13 mouse cellular contexts compared by ENCODE assay signal in the genomic region with DNA sequence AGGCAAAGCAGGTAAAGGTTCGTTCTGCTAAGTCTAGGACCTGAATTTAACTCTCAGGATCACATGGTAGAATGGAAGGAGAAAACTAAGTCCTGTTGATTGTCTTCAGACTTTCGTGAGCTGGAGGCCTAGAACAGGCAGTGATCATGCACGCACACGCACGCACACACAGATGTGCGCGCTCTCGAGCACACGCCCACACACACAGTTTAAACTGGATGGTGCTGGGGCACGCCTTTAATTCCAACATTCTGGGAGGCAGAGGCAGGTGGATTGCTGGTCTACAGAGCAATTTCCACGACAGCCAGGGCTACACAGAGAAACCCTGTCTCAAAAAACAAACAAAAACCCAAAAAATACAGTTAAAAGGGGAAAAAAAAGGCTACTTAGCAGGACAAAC. TPM values are rescaled to one million over a fixed set of nuclear protein-coding genes. Genes with fewer than 3 reads are reported as not detected.
DNase-seq lines count a peak whose midpoint lies in the region; ATAC-seq lines count a peak whose summit lies in the region.
"Had no signal": no experiment of that assay in that cellular context is flagged by ENCODE, and none has a peak within 500 bp of the region (broad histone marks: within the 10 kb centered on the region; RNA-seq: fewer than 3 reads in every experiment).

No protein-coding gene starts in this region.

- H3K9me3 ChIP-seq in kidney, embryonic 16.5 days (ENCODE audit: low read length) = no peaks in the 10 kb centered on the region
- H3K9me3 ChIP-seq in limb, embryonic 10.5 days (replicated peaks) = no peaks in the 10 kb centered on the region

- no peaks in the 10 kb centered on the region for H3K27me3 ChIP-seq in kidney, embryonic 16.5 days (ENCODE audit: insufficient read depth, low read length)
- H3K27me3 ChIP-seq in limb, embryonic 10.5 days (ENCODE audit: low read depth, poor library complexity, severe bottlenecking) = no peaks in the 10 kb centered on the region

- no peak overlapping the region for H3K4me2 ChIP-seq in kidney, embryonic 16.5 days (replicated peaks; ENCODE audit: low read depth, low read length)

- peak overlapping the region; percentile 94 for H3K27ac ChIP-seq in kidney, embryonic 16.5 days (ENCODE audit: low read length)
- peak overlapping the region; percentile 56; the same call in 1 of the 2 replicates for H3K27ac ChIP-seq in limb, embryonic 10.5 days

- no peak for ATAC-seq in kidney, embryonic 16.5 days (ENCODE audit: low FRiP score, low TSS enrichment)
- ATAC-seq: activated CD4-positive, CD25-positive, alpha-beta regulatory T cell, adult 4 months; hindbrain, embryonic 16.5 days had no signal

- no peak for DNase-seq in kidney, postnatal 4 days
- peak; percentile 62 for DNase-seq in ES-CJ7 (ENCODE audit: low read depth, low spot score)
- DNase-seq in ZHBTc4 (ENCODE audit: low read depth, low spot score) = peak; percentile 74
- DNase-seq in limb, embryonic 10.5 days (ENCODE audit: low spot score) = no peak
- no peak for DNase-seq in urinary bladder, postnatal 4 days (ENCODE audit: low spot score in 2 of 2)
- no peak for DNase-seq in retina, embryonic 14.5 days (ENCODE audit: low spot score)
- no peak for DNase-seq in gastrocnemius, adult 18-20 months (ENCODE audit: low spot score)
- DNase-seq: cerebellum, postnatal 14 days; heart, adult 11 months had no signal

- H3K4me3 ChIP-seq in kidney, embryonic 16.5 days (ENCODE audit: low read length) = no peak overlapping the region
- no peak overlapping the region for H3K4me3 ChIP-seq in limb, embryonic 10.5 days

- peaks cover 43% of the 10 kb centered on the region for H3K4me1 ChIP-seq in kidney, embryonic 16.5 days (ENCODE audit: insufficient read depth, low read length)
- peaks cover 24% of the 10 kb centered on the region; the same call in 1 of the 2 replicates for H3K4me1 ChIP-seq in limb, embryonic 10.5 days

- 77% methylated on average over 11 of the region's 11 CpGs for WGBS in kidney, embryonic 16.5 days
- WGBS in limb, embryonic 10.5 days = 86% methylated on average over 11 of the region's 11 CpGs

- peak overlapping the region; percentile 35 for H3K9ac ChIP-seq in kidney, embryonic 16.5 days (replicated peaks; ENCODE audit: low read length)

- H3K36me3 ChIP-seq in kidney, embryonic 16.5 days (ENCODE audit: insufficient read depth, low read length) = no peaks in the 10 kb centered on the region
- H3K36me3 ChIP-seq in limb, embryonic 10.5 days = no peaks in the 10 kb centered on the region

RNA-seq across cellular contexts. Expression of gene Ptma, which starts 44.2 kb away (rescaled TPM):
- 2,279 and 2,662 TPM in 2 replicates for polyA plus RNA-seq in kidney, embryonic 16.5 days (2015; fragmentation: Nextera tagmentation; extraction: Ambion mirVana)
- polyA plus RNA-seq in limb, embryonic 10.5 days (2016; fragmentation: Nextera tagmentation; extraction: Ambion mirVana) = 3,283 and 3,422 TPM in 2 replicates
- total RNA-seq in gastrocnemius, adult 18-20 months (2021) = 10 to 100 TPM; 64.2 to 99.0 TPM

RNA-seq across cellular contexts. Expression of gene Tex44, which starts 56.2 kb away (rescaled TPM):
- not detected in 2 replicates for polyA plus RNA-seq in kidney, embryonic 16.5 days (2015; fragmentation: Nextera tagmentation; extraction: Ambion mirVana)
- not detected in 2 replicates for polyA plus RNA-seq in limb, embryonic 10.5 days (2016; fragmentation: Nextera tagmentation; extraction: Ambion mirVana)
- not detected for total RNA-seq in gastrocnemius, adult 18-20 months (2021)
- total RNA-seq: left cerebral cortex, postnatal 25 days had no signal
- polyA plus RNA-seq: activated CD4-positive, CD25-positive, alpha-beta regulatory T cell, adult 4 months; hindbrain, embryonic 16.5 days had no signal

RNA-seq across cellular contexts. Expression of gene Nmur1, which starts 56.3 kb away (rescaled TPM):
- 0.12 TPM in 1 of 2 replicates, not detected in the other for polyA plus RNA-seq in kidney, embryonic 16.5 days (2015; fragmentation: Nextera tagmentation; extraction: Ambion mirVana)
- polyA plus RNA-seq in limb, embryonic 10.5 days (2016; fragmentation: Nextera tagmentation; extraction: Ambion mirVana) = 0.15 and 0.24 TPM in 2 replicates
- not detected for total RNA-seq in gastrocnemius, adult 18-20 months (2021)
- total RNA-seq: left cerebral cortex, postnatal 25 days had no signal

Comparison
In these comparisons a context has a peak if more than half of its experiments do, and no peak if none do; other contexts are left out.
1. DNase-seq: peak in ES-CJ7 (single experiment) and ZHBTc4 (single experiment); none in kidney, postnatal 4 days (0 of 2), limb, embryonic 10.5 days (single experiment), urinary bladder, postnatal 4 days (0 of 2), retina, embryonic 14.5 days (single experiment) and gastrocnemius, adult 18-20 months (single experiment).